Mouse (Mus musculus): Measurements from ENCODE around the gene Cib3.
A peak's percentile ranks its signal among the peaks of the same experiment; 100 is the strongest.

Gene Cib3

GRCm38 (mm10) chr8:72210222-72210621, 2.4 kb downstream of the Cib3 start:
- no peak for DNase-seq (ENCODE audit: low read depth)

GRCm38 (mm10) chr8:72208582-72208981, 4.1 kb downstream of the Cib3 start:
- no peak for DNase-seq (ENCODE audit: low read depth)

GRCm38 (mm10) chr8:72197997-72198396, 14.6 kb downstream of the Cib3 start:
- DNase-seq (ENCODE audit: low read depth) = no peak

GRCm38 (mm10) chr8:72192065-72192464, 20.6 kb downstream of the Cib3 start:
- no peak for DNase-seq (ENCODE audit: low read depth)

- DNase-seq (ENCODE audit: low read depth) = no peak
Observed at GRCm38 (mm10) chr8:72190215-72190539, 22.5 kb downstream of the Cib3 start.

- no peak for DNase-seq (ENCODE audit: low read depth)
Observed at GRCm38 (mm10) chr8:72189417-72190214, 23.0 kb downstream of the Cib3 start, which contains the start of gene Hsh2d. Hsh2d (plus strand) TSS chr8:72189638.

GRCm38 (mm10) chr8:72187793-72188331, 24.8 kb downstream of the Cib3 start:
- no peak for DNase-seq (ENCODE audit: low read depth)

- no peak for DNase-seq (ENCODE audit: low read depth)
Observed at GRCm38 (mm10) chr8:72183554-72184202, 29.0 kb downstream of the Cib3 start.

- peak; percentile 73 for DNase-seq (ENCODE audit: low read depth)
Observed at GRCm38 (mm10) chr8:72177346-72177925, 35.2 kb downstream of the Cib3 start.

GRCm38 (mm10) chr8:72169681-72170249, 42.9 kb downstream of the Cib3 start:
- DNase-seq (ENCODE audit: low read depth) = no peak

GRCm38 (mm10) chr8:72169098-72169668, 43.5 kb downstream of the Cib3 start:
- no peak for DNase-seq (ENCODE audit: low read depth)

- no peak for DNase-seq (ENCODE audit: low read depth)
Observed at GRCm38 (mm10) chr8:72162821-72163220, 49.8 kb downstream of the Cib3 start.

GRCm38 (mm10) chr8:72160707-72161697, 51.6 kb downstream of the Cib3 start, which contains the start of gene Rab8a:
Rab8a (plus strand) TSS chr8:72161200.
- DNase-seq (ENCODE audit: low read depth) = peak; percentile 99

- no peak for DNase-seq (ENCODE audit: low read depth)
Observed at GRCm38 (mm10) chr8:72160007-72160406, 52.6 kb downstream of the Cib3 start.

GRCm38 (mm10) chr8:72158726-72159125, 53.9 kb downstream of the Cib3 start:
- DNase-seq (ENCODE audit: low read depth) = no peak

GRCm38 (mm10) chr8:72158096-72158495, 54.5 kb downstream of the Cib3 start:
- DNase-seq (ENCODE audit: low read depth) = no peak

All from c-Kit-positive CD71-negative TER-119-negative erythroid progenitor cells, embryonic 14.5 days (primary cell).